Comparison of ENCODE assay signal across 8 mouse cellular contexts in the genomic region with DNA sequence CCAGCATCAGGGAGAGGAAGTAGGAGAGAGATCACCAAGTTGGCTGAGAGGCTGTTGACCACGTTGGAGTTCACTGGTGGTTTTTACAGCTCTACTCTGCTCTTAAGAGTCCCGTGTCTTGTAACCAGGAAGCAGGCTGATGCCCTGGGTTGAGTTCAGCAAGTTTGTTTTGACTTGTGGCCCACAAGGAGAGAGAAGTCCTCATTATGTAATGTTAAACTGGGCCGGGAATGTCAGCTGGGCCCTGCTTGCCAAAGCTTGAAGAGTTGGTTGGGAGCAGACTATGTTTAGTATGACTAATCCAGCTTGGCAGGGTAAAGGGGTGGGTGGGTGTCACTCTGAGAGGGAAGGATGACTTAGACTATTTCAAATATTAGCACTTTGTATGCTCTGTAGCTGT.
A peak's percentile ranks its signal among the peaks of the same experiment; 100 is the strongest.
DNase-seq lines count a peak whose midpoint lies in the region; ATAC-seq lines count a peak whose summit lies in the region.

No protein-coding gene starts in this region.

- ATAC-seq in granulocyte monocyte progenitor cell, adult 5-6 weeks (replicated peaks; ENCODE audit: poor library complexity, severe bottlenecking) = no peak

- DNase-seq in kidney, adult 18-20 months = peak; percentile 31
- DNase-seq in kidney, postnatal 4 days = no peak
- peak; percentile 64 for DNase-seq in brain, adult 2 months (ENCODE audit: low read depth, low spot score)
- peak; percentile 71 to 74 for DNase-seq in heart, postnatal 10 days
- DNase-seq in lung, postnatal 10 days = peak; percentile 75
- DNase-seq in yolk sac, embryonic 10.5 days (ENCODE audit: low spot score) = no peak
- no peak for DNase-seq in spleen, postnatal 14 days (ENCODE audit: low spot score in 2 of 2)

- intact Hi-C loops in heart, postnatal 10 days (cut with DNase I) = loop anchor here (2.0 to 5.0 kb wide), 3 partner anchors 134 to 459 kb away; a partner anchor contains a TSS

Comparison
In these comparisons a context has a peak if more than half of its experiments do, and no peak if none do; other contexts are left out.
1. DNase-seq: peak in kidney, adult 18-20 months (single experiment), brain, adult 2 months (single experiment), heart, postnatal 10 days (2 of 2) and lung, postnatal 10 days (single experiment); none in kidney, postnatal 4 days (0 of 2), yolk sac, embryonic 10.5 days (single experiment) and spleen, postnatal 14 days (0 of 2).